Mouse (Mus musculus): ENCODE measurements at regions not wholly inside any gene's neighbourhood (a gene's known extent, or its start where the extent isn't known, plus 50 kb on each side); places are given as distances from the start of the nearest gene placed in this dataset.

- DNase-seq (ENCODE audit: low spot score in 2 of 2), result no peak
These were observed 51.9 kb upstream of the Klf9 start for GRCm38 (mm10) chr19:23089081-23089480.

DNA sequence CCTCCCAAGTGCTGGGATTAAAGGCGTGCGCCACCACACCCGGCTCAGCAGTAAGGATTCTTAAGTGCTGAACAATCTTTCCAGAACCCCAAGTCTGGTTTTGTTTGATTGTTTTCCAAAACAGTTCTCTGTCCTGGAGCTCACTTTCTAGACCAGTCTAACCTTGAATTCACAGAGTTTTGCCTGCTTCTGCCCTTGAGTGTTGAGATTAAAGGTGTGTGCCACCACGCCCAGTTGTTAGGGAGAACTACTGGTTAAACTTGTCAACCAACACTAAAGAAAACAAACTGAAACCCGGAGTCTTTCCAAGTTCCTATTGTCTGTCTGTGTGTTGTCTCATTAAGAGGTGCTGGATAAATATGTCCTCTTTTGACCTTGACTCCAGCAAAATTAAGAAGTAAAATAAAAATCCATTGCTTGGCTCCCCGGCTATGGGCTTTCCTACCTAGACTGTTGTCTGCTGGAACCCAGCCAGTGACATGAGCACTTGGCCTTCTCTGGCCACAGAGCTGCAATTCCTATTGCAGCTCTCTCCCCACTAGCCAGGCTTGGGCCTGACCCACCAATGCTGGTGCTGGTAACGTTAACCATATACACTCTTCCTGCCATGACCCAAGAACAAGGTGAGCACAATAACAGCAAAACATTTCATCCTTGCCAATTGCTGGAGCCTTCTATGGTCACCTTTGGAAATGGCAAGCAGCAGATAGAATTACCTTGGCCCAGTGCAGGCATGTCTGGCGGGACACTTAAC, 51.1 kb upstream of the Klf9 start:
- DNase-seq (ENCODE audit: low spot score in 2 of 2), result no peak
